Mouse (Mus musculus) heart, embryonic 11.5 days (tissue): ENCODE measurements around the gene Rin2. TPM values are rescaled to one million over a fixed set of nuclear protein-coding genes. Genes with fewer than 3 reads are reported as not detected.
"Not testable (repeated sequence)": the region's sequence is repeated elsewhere in the genome, so short reads cannot be mapped to it uniquely, and the experiment has no call there.

Source experiments
- ATAC-seq: fragments of 200-750 bp; cut with Nextera tagmentation; replicated peaks from 2 replicates; pipeline ENCODE4 v1.8.0; 2017; ENCODE audit warnings: moderate library complexity; ENCODE audit not compliant: insufficient number of reproducible peaks, low FRiP score, low TSS enrichment
- H3K27ac ChIP-seq: fragments of 300-500 bp; sonication (generic); 2 replicates; pipeline ENCODE4 v1.5.1; 2014; ENCODE audit warnings: mild to moderate bottlenecking, low read depth, low read length
- H3K27me3 ChIP-seq: fragments of 300-500 bp; sonication (generic); 2 replicates; pipeline ENCODE4 v1.6.1; 2014; ENCODE audit warnings: mild to moderate bottlenecking, low read length, mixed read lengths; ENCODE audit not compliant: control insufficient read depth, insufficient read depth
- H3K36me3 ChIP-seq: fragments of 300-500 bp; sonication (generic); 2 replicates; pipeline ENCODE4 v1.6.1; 2014; ENCODE audit warnings: mild to moderate bottlenecking, low read length, moderate library complexity, mixed read lengths; ENCODE audit not compliant: control insufficient read depth, insufficient read depth
- H3K4me1 ChIP-seq: fragments of 300-500 bp; sonication (generic); 2 replicates; pipeline ENCODE4 v1.6.1; 2014; ENCODE audit warnings: low read length; ENCODE audit not compliant: control insufficient read depth, insufficient read depth
- H3K4me2 ChIP-seq: fragments of 300-500 bp; sonication (generic); 2 replicates; pipeline ENCODE4 v1.6.1; 2014; ENCODE audit warnings: mild to moderate bottlenecking, moderate library complexity
- H3K4me3 ChIP-seq: fragments of 300-500 bp; sonication (generic); 2 replicates; pipeline ENCODE4 v1.5.1; 2014; ENCODE audit warnings: low read depth, low read length
- H3K9ac ChIP-seq: fragments of 300-500 bp; sonication (generic); 2 replicates; pipeline ENCODE4 v1.6.1; 2014; ENCODE audit warnings: mild to moderate bottlenecking, low read depth, low read length, moderate library complexity
- H3K9me3 ChIP-seq: fragments of 300-500 bp; sonication (generic); replicated peaks from 2 replicates; pipeline ENCODE4 v1.6.1; 2016; ENCODE audit warnings: low read length; ENCODE audit not compliant: control insufficient read depth
- WGBS: fragments of 180-500 bp; shearing (Covaris S2); extraction: QIAGEN DNeasy Blood & Tissue Kit; methylation state at CpG from one replicate; pipeline ENCODE4 v1.1.7; 2014; ENCODE audit not compliant: insufficient replicate concordance; 5-methylcytosine and 5-hydroxymethylcytosine counted together
- polyA plus RNA-seq: library from polyadenylated mRNA; unstranded; fragments of >200 nt; fragmentation: Nextera tagmentation; extraction: Ambion mirVana; gene quantifications from 2 replicates; pipeline ENCODE4 v1.2.1, GENCODE M21; 2014

The Rin2 gene
- polyA plus RNA-seq, 1 experiment from 2014 or later, result 16.3 TPM

- Histone ChIP-seq H3K4me2 (no peak overlapping the region), H3K4me1 (no peaks in the 10 kb centered on the region), H3K4me3 (no peak overlapping the region), H3K9me3 (no peaks in the 10 kb centered on the region), H3K27me3 (no peaks in the 10 kb centered on the region), H3K36me3 (no peaks in the 10 kb centered on the region), H3K9ac (no peak overlapping the region), H3K27ac (no peak overlapping the region)
- 21% methylated on average over 3 of the region's 3 CpGs for WGBS
- no peak for ATAC-seq
Observed at GRCm38 (mm10) chr2:145712026-145712425, 37.0 kb downstream of the Rin2 start.

DNA sequence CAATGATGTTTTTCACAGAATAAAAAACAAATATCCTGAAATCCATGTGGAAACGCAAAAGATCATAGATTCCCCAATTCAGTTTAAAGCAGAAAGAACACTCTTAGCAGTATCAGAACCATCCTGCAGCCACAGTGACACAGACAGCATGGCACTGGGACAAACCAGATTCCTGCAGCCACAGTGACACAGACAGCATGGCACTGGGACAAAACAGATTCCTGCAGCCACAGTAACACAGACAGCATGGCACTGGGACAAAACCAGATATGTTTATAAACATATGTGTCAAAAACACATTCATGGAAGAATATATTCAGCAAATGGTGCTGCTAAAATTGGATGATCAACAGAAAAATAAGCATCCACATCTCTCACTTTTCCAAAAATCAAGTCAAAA is 42.5 kb downstream of the Rin2 start:
- 77% methylated on average over 1 of the region's 1 CpGs for WGBS
- Histone ChIP-seq H3K4me1 (peaks cover 3% of the 10 kb centered on the region; the same call in 1 of the 2 replicates), H3K9ac (no peak overlapping the region), H3K4me2 (no peak overlapping the region), H3K9me3 (no peaks in the 10 kb centered on the region), H3K27me3 (no peaks in the 10 kb centered on the region), H3K36me3 (no peaks in the 10 kb centered on the region), H3K27ac (no peak overlapping the region), H3K4me3 (no peak overlapping the region)
- ATAC-seq, result no peak

GRCm38 (mm10) chr2:145718624-145719183 is 43.7 kb downstream of the Rin2 start:
- WGBS, result 65% methylated on average over 5 of the region's 5 CpGs
- Histone ChIP-seq H3K27ac (no peak overlapping the region), H3K27me3 (no peaks in the 10 kb centered on the region), H3K4me3 (no peak overlapping the region), H3K9me3 (no peaks in the 10 kb centered on the region), H3K9ac (no peak overlapping the region), H3K4me2 (no peak overlapping the region), H3K4me1 (peaks cover 3% of the 10 kb centered on the region; the same call in 1 of the 2 replicates), H3K36me3 (no peaks in the 10 kb centered on the region)
- ATAC-seq, result 0 out of 2 replicates have a peak, but pooled peaks have one; percentile 18

GRCm38 (mm10) chr2:145720157-145720556 is 45.1 kb downstream of the Rin2 start:
- no peaks in the 10 kb centered on the region for H3K9me3 ChIP-seq
- H3K4me1 ChIP-seq, result peaks cover 3% of the 10 kb centered on the region; the same call in 1 of the 2 replicates
- H3K36me3 ChIP-seq, result no peaks in the 10 kb centered on the region
- no peak overlapping the region for H3K4me3 ChIP-seq
- H3K9ac ChIP-seq, result no peak overlapping the region
- WGBS, result 57% methylated on average over 3 of the region's 3 CpGs
- H3K27me3 ChIP-seq, result no peaks in the 10 kb centered on the region
- ATAC-seq, result no peak
- no peak overlapping the region for H3K4me2 ChIP-seq
- no peak overlapping the region for H3K27ac ChIP-seq

DNA sequence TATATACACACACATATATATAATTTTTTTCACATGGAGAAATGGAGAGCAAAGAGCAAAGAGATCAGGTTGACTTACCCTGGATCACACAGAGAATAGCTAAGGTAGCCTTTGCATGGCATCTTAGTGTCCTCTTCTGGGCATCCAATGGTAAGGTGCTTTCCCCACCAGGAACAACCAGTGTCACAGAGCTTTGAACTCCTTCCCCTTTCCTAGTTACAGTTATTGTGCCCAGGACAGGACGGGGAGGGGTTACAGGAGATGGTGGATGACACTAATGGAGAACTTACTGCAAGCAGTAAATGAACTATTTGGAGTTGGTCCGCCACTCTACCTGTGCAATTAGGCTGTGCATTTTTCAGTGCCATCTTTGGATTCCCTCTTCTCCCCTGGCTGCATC is 45.7 kb downstream of the Rin2 start:
- 86% methylated on average over 2 of the region's 2 CpGs for WGBS
- ATAC-seq, result no peak

GRCm38 (mm10) chr2:145722304-145722703 is 47.3 kb downstream of the Rin2 start:
- H3K9ac ChIP-seq, H3K36me3 ChIP-seq, ATAC-seq, H3K4me3 ChIP-seq, H3K27me3 ChIP-seq, H3K4me1 ChIP-seq, H3K9me3 ChIP-seq, H3K4me2 ChIP-seq, H3K27ac ChIP-seq: not testable (repeated sequence)
- 66% methylated on average over 2 of the region's 2 CpGs for WGBS

More for the DNA sequence above, 45.7 kb downstream of the Rin2 start:
- Histone ChIP-seq H3K9ac (no peak overlapping the region), H3K27ac (no peak overlapping the region), H3K36me3 (no peaks in the 10 kb centered on the region), H3K4me3 (no peak overlapping the region), H3K9me3 (no peaks in the 10 kb centered on the region), H3K4me1 (peaks cover 3% of the 10 kb centered on the region; the same call in 1 of the 2 replicates), H3K27me3 (no peaks in the 10 kb centered on the region), H3K4me2 (no peak overlapping the region)

- Histone ChIP-seq H3K9me3 (no peaks in the 10 kb centered on the region), H3K36me3 (no peaks in the 10 kb centered on the region), H3K27me3 (no peaks in the 10 kb centered on the region), H3K4me3 (no peak overlapping the region), H3K4me2 (no peak overlapping the region), H3K4me1 (peaks cover 3% of the 10 kb centered on the region; the same call in 1 of the 2 replicates), H3K9ac (no peak overlapping the region), H3K27ac (no peak overlapping the region)
- no peak for ATAC-seq
- 84% methylated on average over 1 of the region's 1 CpGs for WGBS
Observed at GRCm38 (mm10) chr2:145724288-145724687, 49.3 kb downstream of the Rin2 start.

GRCm38 (mm10) chr2:145729414-145729813 is 54.4 kb downstream of the Rin2 start:
- no peak for ATAC-seq

More at GRCm38 (mm10) chr2:145729414-145729813, 54.4 kb downstream of the Rin2 start:
- no peaks in the 10 kb centered on the region; the same call in 1 of the 2 replicates for H3K4me1 ChIP-seq
- H3K27me3 ChIP-seq, result no peaks in the 10 kb centered on the region
- 73% methylated on average over 7 of the region's 7 CpGs for WGBS
- H3K9me3 ChIP-seq, result no peaks in the 10 kb centered on the region
- H3K27ac ChIP-seq, result no peak overlapping the region
- no peak overlapping the region for H3K9ac ChIP-seq
- H3K36me3 ChIP-seq, result no peaks in the 10 kb centered on the region
- H3K4me2 ChIP-seq, result no peak overlapping the region
- H3K4me3 ChIP-seq, result no peak overlapping the region
